Mouse (Mus musculus) cortical plate, adult 2 months (tissue): ENCODE data around the gene Fat3. TPM values are rescaled to one million over a fixed set of nuclear protein-coding genes. Genes with fewer than 3 reads are reported as not detected.

ENCODE experiments used
- H3K27ac ChIP-seq: fragments of 200-500 bp; 2 replicates; pipeline ENCODE4 v1.5.1; 2012; ENCODE audit warnings: low read length, control low read depth, inconsistent platforms; ENCODE audit not compliant: insufficient read depth
- H3K4me1 ChIP-seq: fragments of 200-500 bp; 2 replicates; pipeline ENCODE4 v1.6.1; 2011; ENCODE audit warnings: low read length; ENCODE audit not compliant: control insufficient read depth, insufficient read depth
- H3K4me3 ChIP-seq: fragments of 200-500 bp; 2 replicates; pipeline ENCODE4 v1.5.1; 2011; ENCODE audit warnings: mild to moderate bottlenecking, low read length, control low read depth; ENCODE audit not compliant: insufficient read depth
- CTCF ChIP-seq: fragments of 200-500 bp; IDR thresholded peaks from 2 replicates; pipeline ENCODE4 v1.5.1; 2011; ENCODE audit warnings: mild to moderate bottlenecking, control low read depth, low read length; ENCODE audit not compliant: insufficient read depth; ENCODE audit errors: extremely low read depth
- POLR2A ChIP-seq: fragments of 200-500 bp; IDR thresholded peaks from 2 replicates; pipeline ENCODE4 v1.6.1; 2011; ENCODE audit warnings: mild to moderate bottlenecking, low read length, control low read depth; ENCODE audit not compliant: insufficient read depth; ENCODE audit errors: extremely low read depth
- polyA plus RNA-seq: library from polyadenylated mRNA; depleted of rRNA; stranded (reverse); fragments of >200 nt; gene quantifications from 2 replicates; pipeline ENCODE4 v1.2.3, GENCODE M21; 2012

The Fat3 gene
- polyA plus RNA-seq, 1 experiment, result 26.8 TPM

DNA sequence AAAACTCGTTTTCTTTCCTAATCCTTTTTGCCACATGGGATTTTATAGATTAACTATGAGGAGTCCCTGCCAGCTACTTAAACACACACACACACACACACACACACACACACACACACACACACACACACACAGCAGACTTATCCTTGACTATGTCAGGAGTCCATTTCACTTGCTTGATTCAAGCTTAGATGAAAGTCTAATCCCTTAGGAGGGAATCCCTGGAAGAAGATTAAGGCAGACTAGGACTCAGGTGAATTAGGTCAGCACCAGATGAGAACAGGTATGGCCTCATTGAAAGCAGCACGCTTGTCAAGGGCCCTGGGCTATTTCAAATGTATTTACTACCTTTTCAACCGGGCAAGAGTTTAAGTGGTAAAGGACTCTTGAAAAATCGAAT lies 553.0 kb downstream of the Fat3 start:
- H3K4me1 ChIP-seq, result no peaks in the 10 kb centered on the region
- no peak overlapping the region for H3K27ac ChIP-seq
- no peak overlapping the region for H3K4me3 ChIP-seq
- no peak for TF ChIP-seq CTCF
- no peak for TF ChIP-seq POLR2A

DNA sequence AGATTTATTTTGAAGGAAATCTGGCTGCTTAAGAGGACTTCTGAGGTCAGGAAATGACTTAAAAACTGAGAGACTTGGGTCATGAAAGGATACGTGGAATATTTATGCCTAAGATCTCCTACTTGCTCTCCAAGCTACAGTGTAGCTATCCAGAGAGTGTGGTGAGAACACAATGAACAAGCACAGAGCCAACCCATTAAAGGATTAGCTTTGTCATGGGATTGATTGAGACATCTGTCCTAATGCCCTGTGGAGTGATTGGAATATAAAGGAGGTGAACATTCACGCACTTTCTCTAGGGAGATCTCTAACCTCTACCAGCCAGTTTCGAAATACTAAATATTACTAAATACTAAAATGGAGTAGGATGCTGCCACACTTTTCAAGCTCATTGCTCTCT lies 556.9 kb downstream of the Fat3 start:
- Histone ChIP-seq H3K4me3 (no peak overlapping the region), H3K27ac (no peak overlapping the region), H3K4me1 (no peaks in the 10 kb centered on the region; the same call in 1 of the 2 replicates)
- TF ChIP-seq CTCF (no peak), POLR2A (no peak)

- TF ChIP-seq CTCF (no peak), POLR2A (no peak)
- Histone ChIP-seq H3K4me1 (no peaks in the 10 kb centered on the region; the same call in 1 of the 2 replicates), H3K4me3 (no peak overlapping the region), H3K27ac (no peak overlapping the region)
Measured at GRCm38 (mm10) chr9:15943486-15944153, 557.5 kb downstream of the Fat3 start.

DNA sequence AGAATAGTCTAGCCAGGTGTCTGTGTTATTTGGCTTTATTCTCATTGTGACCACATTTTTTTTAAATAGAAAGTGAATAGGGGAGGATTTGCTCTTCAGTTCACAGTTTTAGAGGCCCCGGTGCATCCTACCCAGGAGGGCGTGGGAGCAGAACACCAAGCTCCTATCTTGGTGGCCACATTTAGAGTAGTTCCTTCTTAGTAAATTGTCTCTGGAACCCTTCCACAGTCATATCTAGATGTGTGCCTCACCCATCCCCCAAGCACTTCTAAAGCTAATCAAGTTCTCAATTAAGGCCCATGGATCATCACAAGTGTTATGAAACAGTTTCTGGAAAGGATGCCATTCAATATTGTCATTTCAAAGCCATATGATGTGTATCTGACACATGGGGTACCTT lies 559.3 kb downstream of the Fat3 start:
- H3K4me1 ChIP-seq, result no peaks in the 10 kb centered on the region; the same call in 1 of the 2 replicates
- no peak for TF ChIP-seq CTCF
- TF ChIP-seq POLR2A, result no peak
- H3K27ac ChIP-seq, result no peak overlapping the region
- H3K4me3 ChIP-seq, result no peak overlapping the region

DNA sequence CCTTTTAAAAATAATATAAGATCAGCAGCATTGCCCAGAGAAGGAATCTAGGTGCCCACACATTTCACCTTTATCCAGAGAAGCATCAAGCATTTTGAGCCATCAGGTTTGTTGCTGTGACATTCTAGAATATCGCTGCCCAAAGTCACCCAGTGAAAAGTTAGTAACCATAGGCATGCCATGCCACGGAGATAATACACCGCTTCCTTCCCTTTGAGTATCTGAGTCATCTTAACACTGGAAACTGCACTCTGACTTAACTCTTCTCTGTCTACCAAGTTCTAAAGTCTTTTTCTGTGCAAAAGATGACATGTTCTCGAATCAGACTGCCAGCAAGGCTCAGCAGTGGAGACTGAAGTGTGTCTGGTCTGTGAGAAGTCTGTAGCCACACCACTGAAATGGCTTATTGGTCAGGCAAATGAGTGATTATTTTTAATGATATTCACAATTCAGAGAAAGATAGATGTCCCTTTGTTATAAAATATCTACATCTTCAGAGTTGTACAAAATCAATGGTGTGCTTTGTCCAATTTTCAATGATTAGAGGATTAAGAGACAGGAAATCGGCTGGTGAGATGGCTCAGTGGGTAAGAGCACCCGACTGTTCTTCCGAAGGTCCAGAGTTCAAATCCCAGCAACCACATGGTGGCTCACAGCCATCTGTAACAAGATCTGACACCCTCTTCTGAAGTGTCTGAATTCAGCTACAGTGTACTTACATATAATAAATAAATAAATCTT lies 560.0 kb downstream of the Fat3 start:
- TF ChIP-seq CTCF, result no peak
- no peak for TF ChIP-seq POLR2A
- H3K4me1 ChIP-seq, result no peaks in the 10 kb centered on the region; the same call in 1 of the 2 replicates
- H3K4me3 ChIP-seq, result no peak overlapping the region
- H3K27ac ChIP-seq, result no peak overlapping the region

- H3K27ac ChIP-seq, result no peak overlapping the region
- no peaks in the 10 kb centered on the region; the same call in 1 of the 2 replicates for H3K4me1 ChIP-seq
- peak; percentile 23; the same call in 1 of the 2 replicates for TF ChIP-seq CTCF
- TF ChIP-seq POLR2A, result no peak
- H3K4me3 ChIP-seq, result no peak overlapping the region
Measured at GRCm38 (mm10) chr9:15939594-15939993, 561.5 kb downstream of the Fat3 start.

- Histone ChIP-seq H3K27ac (no peak overlapping the region), H3K4me1 (no peaks in the 10 kb centered on the region; the same call in 1 of the 2 replicates), H3K4me3 (no peak overlapping the region)
- TF ChIP-seq CTCF (no peak), POLR2A (no peak)
Measured at GRCm38 (mm10) chr9:15937837-15938514, 563.1 kb downstream of the Fat3 start.

DNA sequence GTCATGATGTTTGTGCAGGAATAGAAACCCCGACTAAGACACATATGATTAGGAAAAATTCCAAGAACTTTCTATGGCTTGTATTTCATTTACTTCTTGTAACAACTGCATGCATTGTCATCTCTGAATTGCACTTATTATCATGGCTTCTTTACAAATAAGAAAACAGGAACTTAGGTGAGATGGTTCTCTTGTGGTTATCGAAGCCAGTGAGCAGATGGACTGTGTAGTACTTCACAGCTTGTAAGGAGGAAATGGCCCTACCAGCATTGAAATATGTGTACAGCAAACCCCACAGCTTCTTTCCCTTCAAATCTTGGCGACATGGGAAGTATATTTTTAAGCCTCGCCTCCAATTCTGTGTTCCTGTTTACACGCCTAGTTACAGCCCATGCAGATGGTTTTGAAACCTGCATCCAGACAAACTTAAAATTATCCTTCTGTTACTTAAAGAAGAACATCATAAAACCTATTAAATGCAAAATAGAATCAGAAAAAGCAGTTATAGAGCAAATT lies 570.1 kb downstream of the Fat3 start:
- TF ChIP-seq CTCF (no peak), POLR2A (no peak)
- no peaks in the 10 kb centered on the region for H3K4me1 ChIP-seq
- H3K4me3 ChIP-seq, result no peak overlapping the region
- no peak overlapping the region for H3K27ac ChIP-seq

DNA sequence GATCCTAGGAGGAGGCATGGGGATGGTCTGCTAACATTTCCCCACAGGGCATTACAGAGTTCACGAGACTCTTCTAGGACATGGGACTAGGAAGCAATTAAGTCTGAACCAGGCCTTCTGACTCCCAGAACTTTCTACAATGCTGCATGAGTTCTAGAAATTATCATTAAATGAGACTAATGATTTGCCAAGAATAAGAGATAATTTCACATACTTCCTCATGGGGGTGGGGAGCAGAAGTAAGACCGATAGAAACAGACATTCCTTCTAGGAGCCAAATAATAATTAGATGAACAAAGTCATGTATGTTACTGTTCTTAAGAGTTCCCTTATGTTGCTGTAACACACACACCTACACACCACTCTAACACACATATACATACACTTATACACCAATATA lies 572.8 kb downstream of the Fat3 start:
- Histone ChIP-seq H3K4me3 (no peak overlapping the region), H3K4me1 (no peaks in the 10 kb centered on the region), H3K27ac (no peak overlapping the region)
- TF ChIP-seq CTCF, result no peak
